ENCODE assay signal across 18 mouse cellular contexts in the genomic region with DNA sequence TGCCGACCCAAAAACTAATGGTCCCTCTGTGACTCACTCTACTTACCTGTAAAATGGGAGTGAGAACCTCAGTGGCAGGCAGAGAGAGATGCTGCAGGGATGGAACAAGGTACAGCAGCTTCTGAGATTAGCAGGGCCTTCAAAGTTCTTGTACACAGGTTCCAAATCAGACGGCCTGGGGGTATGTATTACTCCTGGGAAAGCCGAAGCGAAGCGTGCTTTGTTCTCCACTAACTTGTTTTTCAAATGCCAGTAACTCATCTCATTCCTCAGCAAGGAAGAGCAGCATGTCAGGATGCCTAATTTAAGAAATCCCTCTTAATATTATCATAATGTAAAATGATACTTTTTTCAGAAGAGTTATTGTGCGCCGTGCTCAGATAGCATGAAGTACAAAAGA.
A peak's percentile ranks its signal among the peaks of the same experiment; 100 is the strongest.
DNase-seq lines count a peak whose midpoint lies in the region; ATAC-seq and TF ChIP-seq lines count a peak whose summit lies in the region.
"Had no signal": no experiment of that assay in that cellular context is flagged by ENCODE, and none has a peak within 500 bp of the region (broad histone marks: within the 10 kb centered on the region; RNA-seq: fewer than 3 reads in every experiment).

No protein-coding gene starts in this region.

- ATAC-seq in liver, postnatal 0 days: no peak
- ATAC-seq: activated CD4-positive, CD25-positive, alpha-beta regulatory T cell, adult 4 months; forebrain, embryonic 14.5 days; forebrain, embryonic 16.5 days had no signal

- no peaks in the 10 kb centered on the region for H3K4me1 ChIP-seq in liver, postnatal 0 days (ENCODE audit: insufficient read depth)
- H3K4me1 ChIP-seq: embryonic facial prominence, embryonic 10.5 days; embryonic facial prominence, embryonic 12.5 days had no signal

- WGBS in liver, postnatal 0 days (ENCODE audit: insufficient replicate concordance): 85% methylated on average over 7 of the region's 7 CpGs

- H3K4me2 ChIP-seq in liver, postnatal 0 days (ENCODE audit: low read depth, low read length): no peak overlapping the region
- H3K4me2 ChIP-seq: embryonic facial prominence, embryonic 12.5 days had no signal

- peak; percentile 60 for DNase-seq in heart, adult 11 months
- DNase-seq in heart, adult 9 months (ENCODE audit: low spot score in 2 of 2): no peak
- peak; percentile 26 for DNase-seq in ZHBTc4 (ENCODE audit: low read depth, low spot score)
- DNase-seq in brain, embryonic 14.5 days (ENCODE audit: low read depth): peak; percentile 41
- DNase-seq in liver, postnatal 0 days: no peak
- DNase-seq: adrenal gland, adult 8-10 months; adrenal gland, postnatal 14 days; adrenal gland, postnatal 36 days; cerebellum, adult 11 months; cerebellum, adult 18-20 months; cerebellum, adult 8-10 months; cerebellum, postnatal 10 days; cerebellum, postnatal 25 days had no signal

- TF ChIP-seq POLR2A in brain, embryonic 14.5 days (IDR thresholded peaks at IDR 0.05; ENCODE audit: borderline replicate concordance, extremely low read depth, insufficient read depth, insufficient read length, poor library complexity, severe bottlenecking): no peak

- no peak for TF ChIP-seq EP300 in liver, postnatal 0 days (IDR thresholded peaks at IDR 0.05; ENCODE audit: low read depth)

- H3K9me3 ChIP-seq in liver, postnatal 0 days (ENCODE audit: low read length): no peaks in the 10 kb centered on the region
- H3K9me3 ChIP-seq: embryonic facial prominence, embryonic 10.5 days; embryonic facial prominence, embryonic 12.5 days had no signal

- H3K9ac ChIP-seq in liver, postnatal 0 days (replicated peaks): no peak overlapping the region
- H3K9ac ChIP-seq: embryonic facial prominence, embryonic 12.5 days had no signal

- H3K27me3 ChIP-seq in liver, postnatal 0 days (ENCODE audit: insufficient read depth, low read length): no peaks in the 10 kb centered on the region
- H3K27me3 ChIP-seq: embryonic facial prominence, embryonic 12.5 days had no signal

- no peak overlapping the region for H3K27ac ChIP-seq in liver, postnatal 0 days (ENCODE audit: low read depth)
- H3K27ac ChIP-seq: embryonic facial prominence, embryonic 10.5 days; embryonic facial prominence, embryonic 12.5 days had no signal

- no peak for TF ChIP-seq CTCF in brain, embryonic 14.5 days (IDR thresholded peaks at IDR 0.05; ENCODE audit: borderline replicate concordance, extremely low read depth, insufficient read depth, insufficient read length)
- no peak for TF ChIP-seq CTCF in liver, postnatal 0 days (IDR thresholded peaks at IDR 0.05; ENCODE audit: low read depth)

- H3K4me3 ChIP-seq in liver, postnatal 0 days (ENCODE audit: low read depth, low read length): no peak overlapping the region
- H3K4me3 ChIP-seq: embryonic facial prominence, embryonic 10.5 days; embryonic facial prominence, embryonic 12.5 days had no signal

- H3K36me3 ChIP-seq in liver, postnatal 0 days (replicated peaks; ENCODE audit: insufficient read depth, low read length): no peaks in the 10 kb centered on the region
- H3K36me3 ChIP-seq: embryonic facial prominence, embryonic 10.5 days; embryonic facial prominence, embryonic 12.5 days had no signal

Comparison
In these comparisons a context has a peak if more than half of its experiments do, and no peak if none do; other contexts are left out.
1. DNase-seq: peak in heart, adult 11 months (single experiment), ZHBTc4 (single experiment) and brain, embryonic 14.5 days (single experiment); none in heart, adult 9 months (0 of 2) and liver, postnatal 0 days (single experiment).